Mouse (Mus musculus): ENCODE results near the gene Fam178b.

Fam178b gene

DNA sequence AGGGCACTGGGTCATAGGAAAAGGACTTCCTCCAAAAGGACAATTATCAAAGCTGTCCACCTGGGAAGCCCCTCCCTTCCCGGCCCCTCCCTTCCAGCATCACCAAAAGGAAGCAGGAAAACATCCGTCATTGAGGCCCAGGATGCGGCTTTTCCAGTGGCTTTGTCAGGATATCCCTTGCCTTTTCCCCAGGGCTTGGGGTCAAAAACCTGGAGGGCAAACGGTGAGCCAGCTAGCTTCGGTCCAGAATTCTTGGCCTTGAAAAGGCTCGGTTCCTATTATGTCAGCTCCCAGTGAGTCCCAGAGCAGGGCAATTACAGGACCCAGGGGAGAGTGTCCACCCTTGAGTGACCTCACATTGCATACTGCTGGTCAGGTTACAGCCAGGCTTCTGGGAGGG lies 122.1 kb downstream of the Fam178b start:
- DNase-seq, result no peak

DNA sequence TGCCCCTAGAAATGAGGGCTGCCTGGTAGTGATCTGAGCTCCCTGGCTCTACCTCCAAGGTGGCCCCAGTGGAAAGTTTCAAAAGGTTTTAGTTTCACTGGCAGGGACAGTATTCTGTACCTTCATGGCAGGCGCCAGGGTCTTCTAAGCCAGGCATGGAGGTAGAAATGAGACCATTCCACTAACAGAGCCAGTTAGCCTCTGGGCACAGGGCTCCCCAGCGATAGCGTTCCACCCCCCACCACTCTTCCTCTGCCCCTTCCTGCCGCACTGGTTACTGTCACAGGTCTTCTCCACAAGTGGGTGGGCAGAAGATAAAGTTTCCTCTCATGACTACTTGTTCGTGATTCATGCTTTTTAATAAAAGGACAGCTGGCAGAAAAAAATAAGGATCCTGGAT lies 123.1 kb downstream of the Fam178b start:
- no peak for DNase-seq

GRCm38 (mm10) chr1:36559256-36559655 lies 123.7 kb downstream of the Fam178b start:
- DNase-seq, result no peak

DNA sequence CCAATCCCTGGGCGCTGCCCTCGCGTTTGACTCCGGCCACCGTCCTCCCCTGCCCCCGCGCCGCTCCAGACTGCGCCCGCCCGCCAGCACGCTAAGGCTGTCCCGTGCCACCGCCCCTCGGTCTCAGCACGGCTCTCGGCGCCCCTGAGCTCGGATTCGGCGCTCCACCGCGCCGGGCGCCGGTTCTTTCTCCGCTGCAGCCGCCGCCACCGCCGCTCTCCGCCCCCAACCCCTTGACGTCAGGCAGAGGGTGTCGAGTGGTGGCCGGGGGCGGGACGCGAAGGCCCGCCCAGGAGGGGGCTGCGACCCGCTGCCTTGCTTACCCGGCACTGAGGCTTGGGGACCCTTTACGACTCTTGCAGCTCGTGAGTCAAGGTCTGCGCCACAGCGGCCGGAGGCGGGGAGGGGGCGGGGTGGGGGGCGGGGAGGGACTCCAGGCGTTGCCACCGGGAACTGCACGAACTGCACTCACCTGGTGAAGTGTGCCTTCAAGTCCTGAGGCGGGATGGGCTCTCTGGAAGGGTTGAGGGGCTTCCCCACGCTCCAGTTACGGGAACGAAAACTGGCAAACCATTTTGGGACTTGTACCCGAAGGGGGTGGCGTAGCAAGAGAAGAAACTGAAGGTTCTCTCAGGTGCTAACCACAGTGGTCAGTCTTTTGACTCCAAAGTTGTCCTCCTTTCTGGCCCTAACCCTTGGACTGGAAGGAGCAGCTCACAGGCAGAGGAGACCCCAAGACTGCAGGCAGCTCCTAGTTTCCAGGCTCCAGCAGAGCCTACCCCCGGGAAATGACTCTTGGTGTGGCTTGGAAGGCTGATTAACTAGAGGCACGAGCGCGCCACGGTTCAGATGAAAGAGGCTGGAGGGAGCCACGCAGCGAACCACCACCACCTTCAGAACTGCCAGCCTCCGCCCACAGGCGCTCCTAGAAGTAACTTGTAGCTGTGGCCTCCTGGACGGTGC lies 124.7 kb downstream of the Fam178b start, which contains the start of gene Sema4c:
Sema4c (minus strand) TSS at position 319 of the 963 bp plus-strand sequence.
- DNase-seq, result peak; percentile 68

DNA sequence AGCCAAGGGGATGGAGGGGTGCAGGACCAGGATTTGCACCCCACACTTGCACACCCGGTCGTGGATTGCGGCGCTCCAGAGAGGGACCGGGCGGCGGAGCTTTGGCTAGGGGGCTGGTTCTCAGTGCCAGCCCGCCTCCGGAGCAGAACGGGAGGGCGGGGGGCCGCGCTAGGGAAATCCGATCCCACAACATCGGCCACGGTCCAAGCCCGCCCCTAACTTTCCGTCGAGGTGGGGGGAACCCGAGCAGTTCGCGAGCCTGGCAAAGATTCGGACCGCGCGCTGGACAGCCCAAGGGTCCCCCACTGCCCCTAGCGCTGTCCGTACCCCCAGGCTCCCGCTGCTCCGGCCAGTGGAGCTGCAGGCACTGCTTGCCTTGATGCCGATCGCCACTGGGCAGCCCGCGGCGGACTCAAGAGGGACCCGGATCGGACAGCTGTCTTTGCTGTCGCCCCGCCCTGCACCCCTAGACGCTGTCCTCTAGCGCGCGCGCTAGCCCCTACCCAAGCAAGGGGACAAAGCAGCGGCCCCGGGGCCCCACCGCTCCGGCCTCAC lies 125.4 kb downstream of the Fam178b start:
- DNase-seq, result peak; percentile 75

- peak; percentile 83 for DNase-seq
Observed at GRCm38 (mm10) chr1:36556553-36557456, 126.2 kb downstream of the Fam178b start.

DNA sequence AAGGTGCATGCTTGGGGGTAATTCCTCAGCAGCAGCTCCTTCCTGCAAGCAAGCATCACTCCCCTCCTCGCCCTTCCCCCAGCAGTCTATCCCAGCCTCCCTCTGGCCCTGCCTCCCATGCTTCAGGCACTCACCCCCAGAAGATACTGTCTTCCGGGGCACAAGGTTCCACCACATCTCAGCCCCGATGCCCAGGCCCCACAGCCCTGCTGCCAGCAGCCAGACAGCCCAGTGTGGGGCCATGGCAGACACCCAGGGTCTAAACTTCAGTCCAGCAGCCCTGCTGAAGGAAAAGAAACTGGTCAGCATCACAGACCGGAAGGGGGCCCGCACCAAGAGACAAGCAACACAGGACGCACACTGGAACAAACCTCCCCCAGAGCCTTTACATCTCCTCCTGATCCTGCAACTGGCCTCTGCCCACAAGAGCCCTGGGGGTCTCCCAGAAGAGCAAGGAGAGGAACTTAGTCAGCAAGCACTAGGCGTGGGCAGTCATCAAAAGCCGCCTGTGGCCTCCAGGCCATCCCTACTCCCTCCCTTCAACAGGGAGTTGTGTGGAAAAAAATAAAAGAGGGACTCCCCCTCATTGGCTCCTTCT lies 127.1 kb downstream of the Fam178b start:
- DNase-seq, result no peak

- DNase-seq, result peak; percentile 24
Observed at GRCm38 (mm10) chr1:36554633-36555399, 128.2 kb downstream of the Fam178b start.

GRCm38 (mm10) chr1:36552506-36552905 lies 130.5 kb downstream of the Fam178b start:
- DNase-seq, result no peak

DNA sequence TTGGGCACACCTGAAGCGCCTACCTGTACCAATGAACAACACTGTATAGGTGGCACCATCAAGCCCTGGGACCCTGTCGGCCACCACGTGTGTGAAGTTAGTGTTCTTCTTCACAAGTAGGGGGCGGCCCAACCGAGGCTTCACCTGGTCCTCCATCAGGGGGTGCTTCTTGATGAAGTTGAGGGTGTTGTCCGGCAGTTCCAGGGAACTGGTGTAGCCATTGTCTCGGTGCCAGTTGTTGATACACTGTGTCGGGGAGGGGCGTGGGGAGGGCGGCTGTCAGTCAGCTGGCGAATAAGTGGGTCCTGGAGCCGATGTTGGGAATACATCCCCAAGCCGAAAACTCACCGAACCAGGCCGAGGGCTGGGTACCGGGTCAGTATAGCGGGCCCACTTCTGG lies 131.1 kb downstream of the Fam178b start:
- DNase-seq, result no peak

GRCm38 (mm10) chr1:36550075-36550863 lies 132.7 kb downstream of the Fam178b start:
- no peak for DNase-seq

DNA sequence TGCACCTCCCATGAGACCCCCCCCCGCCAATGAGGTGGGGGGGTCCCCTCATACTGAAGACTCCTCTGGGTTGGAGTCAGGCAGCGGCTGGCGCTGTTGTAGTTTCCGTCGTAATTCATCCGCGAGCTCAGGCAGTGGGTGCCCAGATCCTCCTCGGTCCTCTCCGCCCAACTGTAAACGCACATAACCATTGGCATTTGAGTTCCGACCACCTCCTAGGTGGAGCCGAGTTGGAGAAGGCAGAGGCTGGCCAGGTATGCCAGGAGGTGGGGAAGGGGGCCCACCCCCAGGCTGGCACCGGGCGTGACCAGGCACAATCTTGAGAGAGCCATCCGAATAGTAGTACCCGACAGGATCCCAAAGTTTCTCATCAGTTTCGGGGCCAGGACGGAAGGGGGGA lies 133.5 kb downstream of the Fam178b start:
- DNase-seq, result no peak

DNA sequence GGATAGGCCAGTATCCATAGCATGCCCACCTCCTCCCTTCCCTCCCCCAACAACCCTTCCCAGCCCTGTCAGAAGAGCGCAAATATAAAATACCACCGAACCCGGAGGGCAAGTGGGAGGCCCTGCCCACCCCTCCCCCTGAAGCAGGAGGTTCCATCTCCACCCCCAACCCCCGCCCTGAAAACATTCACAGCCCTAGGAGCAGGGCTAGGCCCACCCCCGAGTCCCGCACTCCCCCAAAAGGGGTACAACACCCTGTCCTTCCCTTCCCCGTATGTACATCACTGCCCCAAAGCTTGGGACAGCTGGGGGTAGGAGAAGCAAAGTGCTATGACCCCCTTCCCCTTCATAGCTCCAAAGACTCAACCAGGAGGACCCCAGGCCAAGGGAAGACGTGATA lies 134.2 kb downstream of the Fam178b start:
- DNase-seq, result no peak

- DNase-seq, result no peak
Observed at GRCm38 (mm10) chr1:36547981-36548598, 134.9 kb downstream of the Fam178b start.

DNA sequence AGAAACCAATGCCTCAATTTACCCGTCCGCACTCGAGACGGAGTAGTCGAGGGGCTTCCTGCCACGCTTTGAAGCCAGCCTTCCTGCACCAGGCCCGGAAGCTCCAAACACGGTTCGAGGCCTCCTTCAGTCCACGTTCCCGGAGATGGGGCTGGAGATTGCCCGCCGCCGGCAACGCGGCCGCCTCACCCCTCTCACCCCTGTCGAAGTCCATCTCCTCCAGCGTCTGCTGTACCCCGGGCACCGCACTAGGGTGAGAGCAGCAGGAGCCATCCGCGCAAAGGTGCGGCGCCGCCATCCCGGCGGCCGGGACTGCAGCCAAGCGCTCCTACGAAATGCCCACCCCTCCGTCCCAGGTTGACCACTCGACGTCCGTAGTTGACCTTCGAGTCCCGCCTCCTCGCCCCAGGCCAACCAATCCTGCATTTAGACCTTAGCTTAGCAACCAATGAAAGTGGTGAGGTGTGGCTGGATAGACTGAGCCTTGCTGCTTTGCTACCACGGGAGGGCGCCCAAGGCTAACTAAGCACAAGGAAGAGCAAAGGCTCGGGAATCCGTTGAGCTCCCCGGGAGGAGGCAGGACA lies 136.0 kb downstream of the Fam178b start, which contains the start of gene Ankrd39:
Ankrd39 (minus strand) TSS at position 558 of the 584 bp plus-strand sequence.
- DNase-seq, result peak; percentile 97

GRCm38 (mm10) chr1:36545845-36546600 lies 137.0 kb downstream of the Fam178b start:
- DNase-seq, result no peak

- no peak for DNase-seq
Observed at GRCm38 (mm10) chr1:36545382-36545781, 137.6 kb downstream of the Fam178b start.

DNA sequence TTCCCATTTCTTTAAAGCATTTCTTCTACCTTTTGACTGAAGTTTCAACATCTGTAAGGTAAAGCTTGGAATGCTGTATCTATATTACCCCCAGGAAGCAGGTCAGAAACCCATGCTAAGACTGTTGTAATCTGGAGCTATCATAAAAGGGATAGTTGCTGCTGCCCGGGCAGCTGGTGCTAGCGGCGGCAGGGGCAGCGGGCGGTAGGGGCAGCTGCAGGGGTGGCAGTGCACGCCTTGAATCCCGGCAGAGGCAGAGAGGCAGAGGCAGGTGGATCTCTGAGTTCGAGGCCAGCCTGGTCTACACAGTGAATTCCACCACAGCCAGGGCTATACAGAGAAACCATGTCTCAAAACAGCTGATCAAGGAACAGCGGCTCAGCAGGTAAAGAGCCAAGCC lies 140.1 kb downstream of the Fam178b start:
- no peak for DNase-seq

GRCm38 (mm10) chr1:36541844-36542243 lies 141.1 kb downstream of the Fam178b start:
- DNase-seq, result no peak
